Mouse (Mus musculus) heart, embryonic 14.5 days (tissue): ENCODE measurements around the gene Gm49384. TPM values are rescaled to one million over a fixed set of nuclear protein-coding genes. Genes with fewer than 3 reads are reported as not detected.
A peak's percentile ranks its signal among the peaks of the same experiment; 100 is the strongest.

Source experiments
- ATAC-seq: fragments of 200-750 bp; cut with Nextera tagmentation; 2 replicates; pipeline ENCODE4 v1.8.0; 2017; ENCODE audit warnings: low read depth, moderate TSS enrichment; ENCODE audit not compliant: insufficient number of reproducible peaks, insufficient read depth, low FRiP score
- H3K27ac ChIP-seq, 2 experiments: fragments of 200-500 bp in 1 of 2; fragments of 300-500 bp in 1 of 2; sonication (generic) in 1 of 2; replicated peaks in 1 of 2; 2 replicates each; pipeline ENCODE4 v1.5.1; 2012 to 2014; ENCODE audit warnings: low read depth in 2 of 2, low read length in 2 of 2, control low read depth in 1 of 2, mild to moderate bottlenecking in 1 of 2, mixed read lengths in 1 of 2; ENCODE audit not compliant: control insufficient read depth in 1 of 2, insufficient read depth in 1 of 2
- H3K27me3 ChIP-seq: fragments of 300-500 bp; sonication (generic); 2 replicates; pipeline ENCODE4 v1.6.1; 2014; ENCODE audit warnings: mild to moderate bottlenecking, low read length, control low read depth; ENCODE audit not compliant: control insufficient read depth, insufficient read depth
- H3K36me3 ChIP-seq: fragments of 300-500 bp; sonication (generic); 2 replicates; pipeline ENCODE4 v1.6.1; 2014; ENCODE audit warnings: mild to moderate bottlenecking, control low read depth, low read length, mixed read lengths; ENCODE audit not compliant: control insufficient read depth, insufficient read depth
- H3K4me1 ChIP-seq, 2 experiments: fragments of 200-500 bp in 1 of 2; fragments of 300-500 bp in 1 of 2; sonication (generic) in 1 of 2; 2 replicates each; pipeline ENCODE4 v1.6.1; 2012 to 2014; ENCODE audit warnings: low read length in 2 of 2, control low read depth in 1 of 2, mixed read lengths in 1 of 2; ENCODE audit not compliant: control insufficient read depth in 2 of 2, insufficient read depth in 2 of 2
- H3K4me2 ChIP-seq: fragments of 300-500 bp; sonication (generic); 2 replicates; pipeline ENCODE4 v1.6.1; 2014; ENCODE audit warnings: mild to moderate bottlenecking, low read length
- H3K4me3 ChIP-seq, 2 experiments: fragments of 200-500 bp in 1 of 2; fragments of 300-500 bp in 1 of 2; sonication (generic) in 1 of 2; 2 replicates each; pipeline ENCODE4 v1.5.1; 2012 to 2014; ENCODE audit warnings: low read length in 2 of 2, mild to moderate bottlenecking in 2 of 2, control low read depth in 1 of 2, low read depth in 1 of 2, moderate library complexity in 1 of 2; ENCODE audit not compliant: control insufficient read depth in 1 of 2, insufficient read depth in 1 of 2
- H3K9ac ChIP-seq: fragments of 300-500 bp; sonication (generic); 2 replicates; pipeline ENCODE4 v1.6.1; 2014; ENCODE audit warnings: mild to moderate bottlenecking, low read length
- H3K9me3 ChIP-seq: fragments of 300-500 bp; sonication (generic); 2 replicates; pipeline ENCODE4 v1.6.1; 2016; ENCODE audit warnings: low read length, control low read depth; ENCODE audit not compliant: control insufficient read depth
- WGBS: fragments of 180-500 bp; shearing (Covaris S2); extraction: QIAGEN DNeasy Blood & Tissue Kit; methylation state at CpG from one replicate; pipeline ENCODE4 v1.1.7; 2014; 5-methylcytosine and 5-hydroxymethylcytosine counted together
- polyA plus RNA-seq: library from polyadenylated mRNA; unstranded; fragments of >200 nt; fragmentation: Nextera tagmentation; extraction: Ambion mirVana; gene quantifications from 2 replicates; pipeline ENCODE4 v1.2.1, GENCODE M21; 2014

Gene Gm49384
- polyA plus RNA-seq, 1 experiment from 2014 or later, result 13.4 TPM

DNA sequence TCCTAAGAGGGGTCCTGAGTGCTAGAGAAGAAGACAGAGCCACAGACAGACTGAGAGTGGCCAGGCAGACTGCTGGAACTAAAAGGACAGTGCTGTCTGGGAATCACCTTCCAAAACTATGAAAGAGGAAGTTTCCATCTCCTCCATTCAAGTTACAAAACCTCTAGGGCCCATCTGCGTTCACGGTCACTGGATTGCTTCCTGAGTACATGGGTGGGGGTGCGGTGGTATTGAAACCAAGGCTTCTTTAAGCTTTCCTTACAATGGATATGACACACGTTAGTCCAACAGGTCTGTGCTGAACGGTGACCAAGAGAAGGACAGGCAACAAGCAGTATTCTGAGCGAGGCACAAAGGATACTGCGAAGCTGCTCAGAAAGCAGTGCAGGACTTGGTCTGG lies 10.3 kb upstream of the Gm49384 start:
- no peak for ATAC-seq
- no peaks in the 10 kb centered on the region for H3K4me1 ChIP-seq
- no peaks in the 10 kb centered on the region for H3K9me3 ChIP-seq
- H3K9ac ChIP-seq, result no peak overlapping the region
- no peak overlapping the region for H3K4me3 ChIP-seq
- H3K27ac ChIP-seq, result no peak overlapping the region
- WGBS, result 88% methylated on average over 7 of the region's 7 CpGs
- no peak overlapping the region for H3K4me2 ChIP-seq
- no peaks in the 10 kb centered on the region for H3K27me3 ChIP-seq
- H3K36me3 ChIP-seq, result peaks cover 78% of the 10 kb centered on the region

DNA sequence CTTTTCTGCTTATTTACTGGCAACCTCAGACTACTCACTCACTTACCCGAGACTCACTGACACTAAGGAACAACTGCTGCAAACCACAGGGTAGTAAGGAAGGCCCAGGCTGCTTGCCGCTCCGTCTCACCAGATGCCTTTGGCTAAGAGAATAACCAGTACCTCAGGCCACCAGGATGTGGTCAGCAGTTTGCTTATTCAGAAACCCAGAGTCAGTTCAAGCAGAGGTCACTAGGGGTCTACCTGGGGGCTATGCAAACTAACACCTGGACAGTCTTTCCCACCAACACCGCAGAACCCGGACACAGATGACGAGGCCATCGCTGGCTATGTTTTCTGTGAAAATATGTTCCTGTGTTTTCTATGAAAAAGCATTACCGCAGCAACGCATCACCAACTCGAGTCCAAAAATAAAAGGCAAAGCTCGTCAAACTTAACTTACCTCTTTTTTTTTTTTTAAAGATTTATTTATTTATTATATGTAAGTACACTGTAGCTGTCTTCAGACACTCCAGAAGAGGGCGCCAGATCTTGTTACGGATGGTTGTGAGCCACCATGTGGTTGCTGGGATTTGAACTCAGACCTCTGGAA lies 9.2 kb upstream of the Gm49384 start:
- no peak overlapping the region for H3K4me3 ChIP-seq
- no peak for ATAC-seq
- H3K4me2 ChIP-seq, result no peak overlapping the region
- no peak overlapping the region for H3K9ac ChIP-seq
- WGBS, result 93% methylated on average over 13 of the region's 13 CpGs
- no peaks in the 10 kb centered on the region for H3K4me1 ChIP-seq
- H3K27ac ChIP-seq, result no peak overlapping the region
- H3K9me3 ChIP-seq, result no peaks in the 10 kb centered on the region
- H3K36me3 ChIP-seq, result peaks cover 80% of the 10 kb centered on the region
- no peaks in the 10 kb centered on the region for H3K27me3 ChIP-seq

DNA sequence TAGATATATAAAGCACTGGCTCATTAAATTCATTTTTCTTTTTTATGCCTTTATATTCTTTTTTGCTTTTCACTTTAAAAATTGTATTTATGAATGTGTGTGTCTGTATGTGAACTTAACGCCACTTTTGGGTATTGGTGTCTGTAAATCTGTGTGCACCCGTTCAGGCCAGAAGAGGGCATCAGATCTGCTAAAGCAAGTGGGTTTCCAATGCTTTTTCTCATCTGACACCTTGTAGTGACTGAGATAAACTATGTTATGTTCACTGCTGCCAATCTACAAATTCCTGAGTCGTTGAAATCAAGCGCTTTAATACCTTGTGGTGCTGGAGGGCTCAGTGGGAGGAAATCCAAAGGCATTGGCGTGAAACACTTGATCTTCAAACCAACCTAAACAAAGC lies 7.0 kb upstream of the Gm49384 start:
- 38% methylated on average over 5 of the region's 5 CpGs for WGBS
- Histone ChIP-seq H3K27me3 (no peaks in the 10 kb centered on the region), H3K9ac (no peak overlapping the region), H3K36me3 (peaks cover 71% of the 10 kb centered on the region), H3K4me3 (no peak overlapping the region), H3K27ac (0 out of 4 replicates have a peak overlapping the region, but pooled peaks of 1 of the 2 experiments have one; percentile 41), H3K9me3 (no peaks in the 10 kb centered on the region), H3K4me2 (peak overlapping the region; percentile 25; the same call in 1 of the 2 replicates), H3K4me1 (no peaks in the 10 kb centered on the region)
- no peak for ATAC-seq

GRCm38 (mm10) chr12:69210056-69210979 lies 6.3 kb upstream of the Gm49384 start:
- Histone ChIP-seq H3K4me3 (no peak overlapping the region), H3K4me1 (no peaks in the 10 kb centered on the region), H3K4me2 (no peak overlapping the region), H3K9ac (no peak overlapping the region), H3K27me3 (no peaks in the 10 kb centered on the region), H3K9me3 (no peaks in the 10 kb centered on the region), H3K36me3 (peaks cover 66% of the 10 kb centered on the region), H3K27ac (no peak overlapping the region)
- no peak for ATAC-seq
- WGBS, result 82% methylated on average over 18 of the region's 18 CpGs

DNA sequence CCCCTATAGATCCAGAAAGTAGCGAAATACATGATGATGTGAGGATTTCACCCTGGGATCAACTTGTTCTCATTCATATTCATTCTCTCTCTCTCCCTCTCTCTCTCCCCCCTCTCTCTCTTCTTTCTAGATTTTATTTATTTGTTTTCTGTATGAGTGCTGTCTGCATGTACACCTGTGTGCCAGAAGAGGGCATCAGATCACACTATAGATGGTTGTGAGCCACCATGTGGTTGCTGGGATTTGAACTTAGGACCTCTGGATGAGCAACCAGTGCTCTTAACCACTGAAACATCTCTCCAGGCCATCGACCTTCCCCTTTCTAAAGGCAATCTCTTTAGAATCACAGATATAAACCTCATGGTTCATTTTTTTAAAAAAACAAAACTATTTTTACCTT lies 4.5 kb upstream of the Gm49384 start:
- H3K4me3 ChIP-seq, result no peak overlapping the region
- H3K9me3 ChIP-seq, result no peaks in the 10 kb centered on the region
- no peak overlapping the region for H3K9ac ChIP-seq
- H3K36me3 ChIP-seq, result peaks cover 50% of the 10 kb centered on the region
- H3K4me2 ChIP-seq, result no peak overlapping the region
- no peak for ATAC-seq
- H3K27ac ChIP-seq, result no peak overlapping the region
- WGBS, result 88% methylated on average over 2 of the region's 2 CpGs
- no peaks in the 10 kb centered on the region for H3K4me1 ChIP-seq
- no peaks in the 10 kb centered on the region for H3K27me3 ChIP-seq

DNA sequence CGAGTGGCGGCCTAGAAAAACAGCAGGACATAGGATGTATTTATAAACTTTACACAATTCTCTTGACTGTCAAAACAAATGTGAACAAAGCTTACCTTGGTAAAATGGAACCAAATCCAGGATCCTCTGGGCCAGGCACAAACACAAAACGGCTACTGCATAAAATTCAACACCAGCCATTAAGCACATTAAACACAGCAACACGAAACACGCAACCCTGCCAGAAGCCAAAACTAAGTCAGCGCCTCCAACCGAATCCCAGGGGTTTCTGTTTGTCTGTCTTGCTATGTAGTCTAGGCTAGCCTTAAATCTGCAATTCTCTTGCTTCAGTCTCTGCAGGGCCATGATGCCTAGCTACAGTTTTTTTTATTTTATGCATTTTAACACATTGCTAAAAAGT lies 3.9 kb upstream of the Gm49384 start:
- no peaks in the 10 kb centered on the region for H3K27me3 ChIP-seq
- 93% methylated on average over 7 of the region's 7 CpGs for WGBS

DNA sequence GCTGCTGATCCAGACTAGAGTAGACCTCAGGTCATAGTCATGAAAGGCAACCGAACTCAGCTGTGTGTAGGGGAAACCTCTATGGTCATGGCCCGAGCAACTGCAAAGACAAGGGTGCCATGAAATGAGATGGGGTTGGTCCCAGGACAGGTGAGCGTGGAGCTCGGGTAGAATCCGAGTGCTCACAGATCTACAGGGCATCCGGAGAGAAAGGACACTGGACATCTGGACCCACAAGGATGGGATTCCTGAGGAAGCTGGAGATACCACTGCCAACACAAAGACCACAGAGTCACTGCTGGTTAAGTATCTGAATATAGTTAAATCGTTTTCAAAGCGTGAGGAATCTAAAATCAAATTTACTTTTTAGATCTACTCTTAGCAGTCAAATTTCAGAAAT lies 3.3 kb upstream of the Gm49384 start:
- H3K9me3 ChIP-seq, result no peaks in the 10 kb centered on the region
- H3K4me2 ChIP-seq, result no peak overlapping the region
- ATAC-seq, result no peak
- H3K9ac ChIP-seq, result no peak overlapping the region
- no peak overlapping the region for H3K4me3 ChIP-seq
- H3K27ac ChIP-seq, result no peak overlapping the region
- H3K36me3 ChIP-seq, result peaks cover 51% of the 10 kb centered on the region
- no peaks in the 10 kb centered on the region for H3K4me1 ChIP-seq
- H3K27me3 ChIP-seq, result no peaks in the 10 kb centered on the region
- 91% methylated on average over 8 of the region's 8 CpGs for WGBS

More for the DNA sequence above, 3.9 kb upstream of the Gm49384 start:
- Histone ChIP-seq H3K9ac (no peak overlapping the region), H3K4me3 (no peak overlapping the region), H3K9me3 (no peaks in the 10 kb centered on the region), H3K4me2 (no peak overlapping the region), H3K27ac (no peak overlapping the region), H3K36me3 (peaks cover 51% of the 10 kb centered on the region), H3K4me1 (no peaks in the 10 kb centered on the region)
- ATAC-seq, result no peak
